Mouse (Mus musculus) cerebellum, adult 8-10 months (tissue): ENCODE data around the gene Mapk7.

Experiments used
- DNase-seq: peaks from one replicate; pipeline ENCODE4 v3.0.0; 2022

Mapk7 gene

GRCm38 (mm10) chr11:61489874-61490273 lies 4.3 kb downstream of the Mapk7 start:
- no peak for DNase-seq

DNA sequence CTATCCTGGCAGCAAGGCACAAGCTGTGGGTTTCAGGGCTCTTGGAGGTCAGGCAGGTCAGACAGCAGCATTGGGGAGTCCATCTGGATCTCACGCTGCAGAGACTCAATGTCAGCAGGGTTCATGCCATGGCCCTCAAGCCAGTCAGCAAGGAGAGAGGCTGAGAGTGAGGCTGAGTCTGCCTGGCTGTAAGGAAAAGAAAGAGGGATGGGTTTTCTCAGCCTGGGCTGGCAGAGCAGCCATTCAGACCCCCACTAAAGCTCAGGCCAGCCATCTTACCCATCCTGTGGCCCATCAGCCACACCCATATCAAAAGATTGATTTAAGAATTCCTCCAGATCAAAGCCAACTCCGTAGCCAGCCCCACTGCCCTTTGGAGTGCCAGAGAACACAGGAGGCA lies 5.1 kb downstream of the Mapk7 start:
- DNase-seq = no peak

DNA sequence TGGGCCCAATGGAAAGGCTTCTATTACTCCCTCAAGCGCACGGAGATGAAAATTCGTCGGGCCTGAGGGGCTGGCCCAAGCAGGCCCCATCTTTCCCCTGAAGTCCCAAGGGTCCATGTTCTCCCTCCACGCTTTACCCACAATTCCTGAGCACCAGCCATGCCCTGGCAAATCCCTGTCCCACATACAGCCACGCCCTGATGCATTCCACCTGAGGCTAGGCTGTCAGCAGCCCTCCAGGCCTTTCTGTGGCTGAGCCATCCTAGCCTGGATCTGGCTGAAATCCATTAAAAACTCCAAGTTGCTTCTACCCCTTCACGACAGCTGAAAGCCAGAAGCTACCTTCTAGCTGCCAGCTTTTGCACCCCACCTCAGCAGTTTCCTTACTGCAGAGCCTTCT lies 6.3 kb downstream of the Mapk7 start:
- DNase-seq = no peak

GRCm38 (mm10) chr11:61487401-61487800 lies 6.8 kb downstream of the Mapk7 start:
- DNase-seq = no peak

- no peak for DNase-seq
Observed at GRCm38 (mm10) chr11:61486458-61487219, 7.6 kb downstream of the Mapk7 start.

- DNase-seq = peak; percentile 48
Observed at GRCm38 (mm10) chr11:61485541-61486457, 8.4 kb downstream of the Mapk7 start.

DNA sequence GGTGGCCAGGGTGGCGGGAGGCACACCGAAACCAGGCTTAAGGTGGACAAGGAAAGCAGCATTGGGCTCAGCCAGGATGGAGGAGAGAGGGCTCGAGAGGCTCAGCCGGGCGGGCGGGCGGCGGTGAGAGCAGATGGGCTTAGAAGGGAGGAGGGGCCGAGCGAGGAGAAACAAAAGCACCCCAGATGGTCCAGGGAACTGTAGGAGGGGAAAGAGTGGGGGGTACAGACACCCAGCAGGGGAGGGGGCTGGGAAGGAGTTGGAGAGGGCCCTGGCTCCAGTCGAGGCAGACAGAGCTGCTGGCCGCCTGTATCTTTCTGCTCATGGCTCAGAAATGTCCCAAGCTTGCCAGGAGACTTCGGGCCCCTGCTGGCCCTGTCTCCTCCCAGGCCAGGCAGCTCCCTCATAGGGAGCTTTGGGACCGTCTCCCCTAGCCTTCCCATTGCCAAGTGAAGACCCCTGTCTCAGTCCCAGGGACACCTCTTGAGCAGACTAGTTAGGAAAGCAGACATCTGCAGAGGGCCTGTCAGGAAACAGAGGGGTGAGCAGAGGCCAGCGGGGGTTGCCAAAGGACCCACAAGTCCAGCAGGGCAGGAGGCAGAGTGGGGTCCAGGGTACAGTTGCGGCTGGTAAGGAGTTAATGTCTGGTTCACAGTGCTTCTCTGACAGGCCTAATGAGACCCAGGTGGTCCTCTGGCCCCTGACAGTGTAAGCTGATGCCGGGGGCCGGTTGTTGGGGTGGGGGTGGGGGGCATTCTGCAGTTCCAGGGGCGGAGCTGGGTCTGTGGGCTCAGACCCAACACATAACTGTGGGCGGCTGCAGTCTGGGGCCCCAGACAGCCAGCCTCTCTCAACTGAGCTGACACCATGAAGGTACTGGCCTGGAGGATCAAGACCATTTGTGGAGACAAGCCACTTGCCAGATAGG lies 9.3 kb downstream of the Mapk7 start, which contains the start of gene Mfap4:
Gene Mfap4 (plus strand): TSS at position 819 of the 928 bp plus-strand sequence.
- peak; percentile 68 for DNase-seq

- DNase-seq = no peak
Observed at GRCm38 (mm10) chr11:61484256-61484612, 10.0 kb downstream of the Mapk7 start.

- DNase-seq = no peak
Observed at GRCm38 (mm10) chr11:61483226-61483845, 10.9 kb downstream of the Mapk7 start.

- no peak for DNase-seq
Observed at GRCm38 (mm10) chr11:61481239-61482090, 12.7 kb downstream of the Mapk7 start.

GRCm38 (mm10) chr11:61478788-61479187 lies 15.4 kb downstream of the Mapk7 start:
- no peak for DNase-seq

GRCm38 (mm10) chr11:61477566-61478508 lies 16.4 kb downstream of the Mapk7 start:
- DNase-seq = no peak

DNA sequence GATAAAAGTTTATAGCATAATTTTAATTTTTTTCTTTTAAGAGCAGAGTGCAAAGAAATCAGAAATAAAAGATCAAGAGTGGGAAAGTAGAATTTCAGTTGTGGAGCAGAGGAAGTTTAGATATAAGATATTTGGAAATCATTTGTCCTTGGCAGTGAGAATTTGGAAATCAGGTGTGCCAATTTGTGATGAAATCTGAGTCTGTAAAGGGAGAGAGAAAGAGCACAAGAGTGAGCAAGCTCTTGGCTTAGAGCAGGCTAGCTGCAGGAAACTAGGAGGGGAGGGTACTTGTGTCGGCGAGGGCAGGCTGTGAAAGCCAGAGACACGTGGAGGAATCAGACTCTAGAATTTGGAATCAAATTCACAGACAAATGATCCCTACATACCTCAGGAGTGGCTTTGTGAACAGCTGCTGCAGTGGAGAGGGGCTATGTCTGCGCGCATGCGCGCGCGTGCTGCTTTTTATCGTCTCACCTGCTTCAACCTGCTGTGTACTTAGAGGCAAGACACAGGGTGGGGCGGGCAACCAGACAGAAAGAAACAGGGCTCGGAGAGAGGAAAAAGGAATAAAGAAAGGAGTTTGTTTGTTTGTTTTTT lies 17.3 kb downstream of the Mapk7 start:
- DNase-seq = peak; percentile 76

GRCm38 (mm10) chr11:61473630-61474029 lies 20.6 kb downstream of the Mapk7 start:
- peak; percentile 17 for DNase-seq

DNA sequence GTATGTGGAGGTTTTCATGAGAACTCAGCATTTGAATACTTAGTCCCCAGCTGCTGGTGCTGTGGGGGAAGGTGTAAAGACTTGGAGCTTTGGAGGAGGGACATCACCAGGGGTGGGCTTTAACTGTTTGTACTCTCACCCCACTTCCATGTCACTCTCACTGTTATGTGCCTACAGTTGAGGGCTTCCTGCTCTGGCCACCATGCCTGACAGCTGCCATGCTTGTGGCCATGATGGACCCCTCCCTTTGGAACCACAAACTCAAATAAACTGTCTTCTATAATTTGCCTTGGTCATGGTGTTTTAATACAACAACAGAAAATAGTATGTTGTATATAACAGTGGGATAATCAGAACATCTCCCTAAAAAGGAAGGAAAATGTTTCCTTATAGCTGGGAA lies 23.3 kb downstream of the Mapk7 start:
- peak; percentile 24 for DNase-seq

DNA sequence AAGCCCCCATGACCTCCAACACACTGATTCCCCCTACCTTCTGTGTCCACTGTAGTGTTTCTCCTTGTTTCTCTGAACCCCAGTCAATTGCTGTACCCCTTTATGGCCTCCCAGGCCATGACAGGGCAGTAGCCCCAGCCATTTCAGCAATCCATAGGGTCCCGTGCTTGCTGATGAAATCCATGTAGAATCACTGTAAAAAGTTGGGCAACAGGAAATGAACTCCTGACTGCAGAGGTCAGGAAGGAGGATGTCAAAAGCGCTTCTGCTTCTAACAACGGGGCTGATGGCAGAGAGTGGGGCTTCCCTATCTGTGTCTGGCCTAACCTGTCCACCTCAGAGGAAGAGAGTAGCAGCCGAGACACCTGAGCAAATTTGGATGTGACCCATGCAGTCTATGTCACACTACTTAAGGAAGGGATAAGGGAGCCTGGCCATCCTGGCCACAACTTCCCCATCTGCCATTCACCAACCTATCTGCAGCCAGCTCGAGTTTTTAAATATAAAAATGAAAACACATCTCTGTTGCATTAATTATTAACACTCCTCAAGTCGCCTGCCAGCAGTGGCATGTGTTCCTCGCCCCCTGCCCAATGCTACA lies 24.8 kb downstream of the Mapk7 start:
- DNase-seq = peak; percentile 46

GRCm38 (mm10) chr11:61468534-61468933 lies 25.7 kb downstream of the Mapk7 start:
- peak; percentile 94 for DNase-seq

- DNase-seq = no peak
Observed at GRCm38 (mm10) chr11:61465422-61465821, 28.8 kb downstream of the Mapk7 start.

DNA sequence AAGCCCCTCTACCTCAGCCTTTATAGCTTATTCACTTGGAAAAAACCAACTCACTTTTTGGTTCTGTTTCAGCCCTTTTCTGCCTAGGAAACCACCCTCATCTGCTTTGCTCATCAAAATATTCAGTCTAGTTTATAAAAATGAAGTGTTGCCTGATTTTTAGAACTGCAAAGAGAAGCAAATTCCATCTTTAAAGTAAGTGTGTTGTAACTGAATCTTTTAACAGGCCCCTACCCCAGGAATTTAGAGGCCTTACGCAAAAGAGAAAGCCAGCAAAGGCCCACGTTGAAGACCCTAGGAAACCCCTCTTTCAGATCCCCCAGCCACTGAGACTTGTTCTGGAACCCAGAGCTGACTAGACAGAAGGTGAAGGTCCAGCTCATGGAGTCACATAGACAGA lies 30.1 kb downstream of the Mapk7 start:
- no peak for DNase-seq
